Mouse (Mus musculus): ENCODE measurements at regions not wholly inside any gene's neighbourhood (a gene's known extent, or its start where the extent isn't known, plus 50 kb on each side); places are given as distances from the start of the nearest gene placed in this dataset.

- Histone ChIP-seq H3K27ac (ENCODE audit: insufficient read depth, low read length) (no peak overlapping the region), H3K4me1 (ENCODE audit: control insufficient read depth, insufficient read depth, low read length) (no peaks in the 10 kb centered on the region), H3K27me3 (ENCODE audit: control insufficient read depth, insufficient read depth, low read length) (no peaks in the 10 kb centered on the region), H3K4me3 (replicated peaks; ENCODE audit: insufficient read depth, low read depth, low read length) (no peak overlapping the region)
- WGBS: 84% methylated on average over 2 of the region's 2 CpGs
- TF ChIP-seq POLR2A (IDR thresholded peaks at IDR 0.05; ENCODE audit: borderline replicate concordance, insufficient read depth, low read length) (no peak), CTCF (IDR thresholded peaks at IDR 0.05; ENCODE audit: borderline replicate concordance, insufficient read depth, low read depth, low read length) (no peak)
- DNase-seq: no peak
Measured at GRCm38 (mm10) chr1:193572827-193573226, 202.7 kb upstream of the Camk1g start.

DNA sequence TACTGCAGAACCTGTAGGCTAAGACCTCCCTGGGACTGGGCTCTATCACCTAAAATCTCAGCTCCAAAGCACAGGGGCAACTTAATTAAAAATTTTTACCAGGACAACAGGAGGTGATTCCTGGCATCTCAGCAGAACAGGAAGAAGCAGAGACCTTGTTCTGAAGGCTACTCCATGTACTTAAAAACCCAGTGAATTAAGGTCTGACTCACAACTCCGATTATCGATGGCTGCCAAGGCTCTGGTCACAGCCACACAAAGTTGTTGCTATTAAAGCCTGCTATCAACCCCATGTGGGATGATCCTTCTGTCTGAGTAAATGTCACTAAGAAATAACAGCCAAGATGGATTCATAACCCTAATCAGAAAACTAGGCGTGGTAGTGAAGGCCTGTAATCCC is 202.3 kb upstream of the Camk1g start:
- no peaks in the 10 kb centered on the region for H3K4me1 ChIP-seq (ENCODE audit: control insufficient read depth, insufficient read depth, low read length)
- TF ChIP-seq POLR2A (IDR thresholded peaks at IDR 0.05; ENCODE audit: borderline replicate concordance, insufficient read depth, low read length) (no peak), CTCF (IDR thresholded peaks at IDR 0.05; ENCODE audit: borderline replicate concordance, insufficient read depth, low read depth, low read length) (no peak)
- no peaks in the 10 kb centered on the region for H3K27me3 ChIP-seq (ENCODE audit: control insufficient read depth, insufficient read depth, low read length)
- H3K4me3 ChIP-seq (replicated peaks; ENCODE audit: insufficient read depth, low read depth, low read length): no peak overlapping the region
- WGBS: 91% methylated on average over 3 of the region's 3 CpGs
- DNase-seq: no peak
- H3K27ac ChIP-seq (ENCODE audit: insufficient read depth, low read length): no peak overlapping the region

DNA sequence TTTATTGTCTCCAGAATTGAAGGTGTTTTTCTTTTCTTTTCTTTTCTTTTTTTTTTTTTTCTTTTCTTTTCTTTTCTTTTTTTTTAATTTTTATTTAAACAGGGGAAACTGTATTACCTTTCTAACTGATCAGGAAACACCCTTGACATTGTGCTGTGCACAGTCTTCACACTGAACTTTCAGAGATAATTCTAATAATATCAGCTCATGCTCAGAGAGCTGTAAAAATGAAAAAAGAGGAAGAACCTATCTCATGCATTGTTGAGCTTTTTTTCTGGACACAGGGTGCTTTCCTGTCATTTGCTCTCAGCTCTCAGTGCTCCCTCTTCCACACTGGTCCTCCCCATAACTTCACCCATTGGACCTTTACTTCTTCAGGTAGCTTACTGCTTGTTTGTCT is 201.0 kb upstream of the Camk1g start:
- TF ChIP-seq CTCF (IDR thresholded peaks at IDR 0.05; ENCODE audit: borderline replicate concordance, insufficient read depth, low read depth, low read length) (no peak), POLR2A (IDR thresholded peaks at IDR 0.05; ENCODE audit: borderline replicate concordance, insufficient read depth, low read length) (no peak)
- Histone ChIP-seq H3K27me3 (ENCODE audit: control insufficient read depth, insufficient read depth, low read length) (no peaks in the 10 kb centered on the region), H3K27ac (ENCODE audit: insufficient read depth, low read length) (no peak overlapping the region), H3K4me1 (ENCODE audit: control insufficient read depth, insufficient read depth, low read length) (no peaks in the 10 kb centered on the region), H3K4me3 (replicated peaks; ENCODE audit: insufficient read depth, low read depth, low read length) (no peak overlapping the region)
- no peak for DNase-seq

- no peak for DNase-seq
- 69% methylated on average over 4 of the region's 4 CpGs for WGBS
Measured at GRCm38 (mm10) chr1:193568586-193569174, 198.6 kb upstream of the Camk1g start.

GRCm38 (mm10) chr1:193567217-193567616 is 197.1 kb upstream of the Camk1g start:
- 60% methylated on average over 1 of the region's 1 CpGs for WGBS
- H3K27me3 ChIP-seq (ENCODE audit: control insufficient read depth, insufficient read depth, low read length): no peaks in the 10 kb centered on the region
- DNase-seq: no peak
- H3K4me3 ChIP-seq (replicated peaks; ENCODE audit: insufficient read depth, low read depth, low read length): no peak overlapping the region
- no peak overlapping the region for H3K27ac ChIP-seq (ENCODE audit: insufficient read depth, low read length)
- TF ChIP-seq POLR2A (IDR thresholded peaks at IDR 0.05; ENCODE audit: borderline replicate concordance, insufficient read depth, low read length) (no peak), CTCF (IDR thresholded peaks at IDR 0.05; ENCODE audit: borderline replicate concordance, insufficient read depth, low read depth, low read length) (no peak)
- no peaks in the 10 kb centered on the region for H3K4me1 ChIP-seq (ENCODE audit: control insufficient read depth, insufficient read depth, low read length)

More at GRCm38 (mm10) chr1:193568586-193569174, 198.6 kb upstream of the Camk1g start:
- Histone ChIP-seq H3K4me3 (replicated peaks; ENCODE audit: insufficient read depth, low read depth, low read length) (no peak overlapping the region), H3K4me1 (ENCODE audit: control insufficient read depth, insufficient read depth, low read length) (no peaks in the 10 kb centered on the region), H3K27me3 (ENCODE audit: control insufficient read depth, insufficient read depth, low read length) (no peaks in the 10 kb centered on the region), H3K27ac (ENCODE audit: insufficient read depth, low read length) (no peak overlapping the region)
- TF ChIP-seq POLR2A (IDR thresholded peaks at IDR 0.05; ENCODE audit: borderline replicate concordance, insufficient read depth, low read length): no peak
- no peak for TF ChIP-seq CTCF (IDR thresholded peaks at IDR 0.05; ENCODE audit: borderline replicate concordance, insufficient read depth, low read depth, low read length)

DNA sequence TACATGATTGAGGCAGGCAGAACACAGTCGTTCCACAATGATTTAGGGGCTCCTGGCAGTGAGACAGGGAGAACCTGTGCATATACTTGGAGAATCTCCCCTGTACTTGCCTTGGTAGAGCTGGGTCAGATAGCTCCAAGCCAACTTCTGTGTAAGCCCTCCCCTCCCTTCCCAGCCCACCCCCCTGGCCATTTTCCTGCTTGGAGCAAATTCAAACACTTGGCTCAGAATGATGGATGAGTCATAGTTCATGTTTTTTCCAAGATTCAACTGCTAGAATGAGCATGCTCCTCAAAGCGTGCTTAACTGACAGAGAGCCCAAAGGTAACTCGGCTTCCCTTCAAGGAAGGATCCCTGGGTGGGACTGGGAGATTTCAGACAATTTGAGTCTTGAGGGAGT is 194.1 kb upstream of the Camk1g start:
- DNase-seq: peak in 1 of 2 experiments; percentile 20
- WGBS: 31% methylated on average over 3 of the region's 3 CpGs

DNA sequence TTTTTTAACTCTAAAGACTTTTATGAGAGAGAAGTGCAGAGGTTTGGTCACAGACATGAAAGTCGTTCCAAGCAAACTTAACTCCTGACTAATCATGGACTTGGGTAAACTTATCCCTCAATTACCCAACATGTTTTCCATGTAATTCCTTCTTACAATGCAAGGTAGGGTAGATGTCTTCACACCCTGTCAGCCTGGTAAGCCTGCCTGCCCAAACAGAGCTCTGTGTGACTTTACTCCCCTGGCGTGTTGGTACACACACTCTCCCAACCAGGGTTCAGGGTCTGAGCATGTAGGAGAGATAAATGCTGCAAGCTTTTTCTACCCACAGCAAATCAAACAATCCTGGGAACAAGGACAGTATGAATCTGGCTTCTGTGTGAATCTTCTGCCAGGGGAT is 192.1 kb upstream of the Camk1g start:
- Histone ChIP-seq H3K4me3 (replicated peaks; ENCODE audit: insufficient read depth, low read depth, low read length) (no peak overlapping the region), H3K27ac (ENCODE audit: insufficient read depth, low read length) (no peak overlapping the region), H3K4me1 (ENCODE audit: control insufficient read depth, insufficient read depth, low read length) (no peaks in the 10 kb centered on the region), H3K27me3 (ENCODE audit: control insufficient read depth, insufficient read depth, low read length) (no peaks in the 10 kb centered on the region; the same call in 1 of the 2 replicates)
- 98% methylated on average over 2 of the region's 2 CpGs for WGBS
- no peak for TF ChIP-seq CTCF (IDR thresholded peaks at IDR 0.05; ENCODE audit: borderline replicate concordance, insufficient read depth, low read depth, low read length)
- TF ChIP-seq POLR2A (IDR thresholded peaks at IDR 0.05; ENCODE audit: borderline replicate concordance, insufficient read depth, low read length): no peak
- no peak for DNase-seq

More for the DNA sequence above, 194.1 kb upstream of the Camk1g start:
- TF ChIP-seq POLR2A (IDR thresholded peaks at IDR 0.05; ENCODE audit: borderline replicate concordance, insufficient read depth, low read length) (no peak), CTCF (IDR thresholded peaks at IDR 0.05; ENCODE audit: borderline replicate concordance, insufficient read depth, low read depth, low read length) (no peak)
- H3K4me1 ChIP-seq (ENCODE audit: control insufficient read depth, insufficient read depth, low read length): no peaks in the 10 kb centered on the region
- H3K27ac ChIP-seq (ENCODE audit: insufficient read depth, low read length): no peak overlapping the region
- no peaks in the 10 kb centered on the region for H3K27me3 ChIP-seq (ENCODE audit: control insufficient read depth, insufficient read depth, low read length)
- no peak overlapping the region for H3K4me3 ChIP-seq (replicated peaks; ENCODE audit: insufficient read depth, low read depth, low read length)

DNA sequence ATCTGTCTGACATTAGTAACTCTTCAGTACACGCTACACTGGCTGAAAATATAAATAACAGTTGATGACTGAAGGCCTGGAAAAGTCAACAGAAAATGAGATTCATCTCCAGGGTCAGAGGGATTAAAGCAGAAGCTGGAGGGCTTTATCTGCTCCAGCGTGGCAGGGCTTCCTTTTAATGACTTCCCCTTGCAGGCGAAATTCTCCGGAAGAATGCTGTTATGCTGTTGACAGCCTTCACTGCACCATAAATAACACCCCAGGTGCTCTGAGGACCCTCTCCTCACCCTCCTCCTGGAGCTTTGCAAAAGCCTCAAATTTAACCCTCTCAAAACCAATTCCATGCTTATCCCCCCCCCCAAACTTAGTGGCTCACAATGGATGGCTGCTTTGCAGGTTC is 188.0 kb upstream of the Camk1g start:
- Histone ChIP-seq H3K4me1 (ENCODE audit: control insufficient read depth, insufficient read depth, low read length) (no peaks in the 10 kb centered on the region), H3K4me3 (replicated peaks; ENCODE audit: insufficient read depth, low read depth, low read length) (no peak overlapping the region), H3K27ac (ENCODE audit: insufficient read depth, low read length) (no peak overlapping the region), H3K27me3 (ENCODE audit: control insufficient read depth, insufficient read depth, low read length) (no peaks in the 10 kb centered on the region; the same call in 1 of the 2 replicates)
- TF ChIP-seq CTCF (IDR thresholded peaks at IDR 0.05; ENCODE audit: borderline replicate concordance, insufficient read depth, low read depth, low read length): no peak
- TF ChIP-seq POLR2A (IDR thresholded peaks at IDR 0.05; ENCODE audit: borderline replicate concordance, insufficient read depth, low read length): no peak
- no peak for DNase-seq
- 69% methylated on average over 4 of the region's 4 CpGs for WGBS
